Mouse (Mus musculus) heart, adult 2 months (tissue): Measurements from ENCODE around the gene Rpl4. TPM values are rescaled to one million over a fixed set of nuclear protein-coding genes. Genes with fewer than 3 reads are reported as not detected.

Experiments
- DNase-seq, 2 experiments: peaks; one replicate each; pipeline ENCODE4 v3.0.0; 2021
- H3K27ac ChIP-seq: fragments of 200-600 bp; 2 replicates; pipeline ENCODE4 v1.8.1; 2022
- H3K27me3 ChIP-seq: fragments of 200-500 bp; 2 replicates; pipeline ENCODE4 v1.6.1; 2012; ENCODE audit warnings: mild to moderate bottlenecking, low read length, inconsistent platforms, mixed read lengths; ENCODE audit not compliant: control insufficient read depth, insufficient read depth
- H3K36me3 ChIP-seq: fragments of 200-500 bp; 2 replicates; pipeline ENCODE4 v1.6.1; 2012; ENCODE audit warnings: low read length, inconsistent platforms; ENCODE audit not compliant: control insufficient read depth, insufficient read depth
- H3K4me1 ChIP-seq: fragments of 200-500 bp; 2 replicates; pipeline ENCODE4 v1.6.1; 2011; ENCODE audit warnings: low read length; ENCODE audit not compliant: control insufficient read depth, insufficient read depth
- H3K4me3 ChIP-seq: fragments of 200-600 bp; 2 replicates; pipeline ENCODE4 v1.8.1; 2022
- H3K79me2 ChIP-seq: fragments of 200-500 bp; replicated peaks from 2 replicates; pipeline ENCODE4 v1.6.1; 2012; ENCODE audit warnings: mild to moderate bottlenecking, inconsistent platforms, low read length, moderate library complexity, mixed read lengths; ENCODE audit not compliant: control insufficient read depth, insufficient read depth
- H3K9ac ChIP-seq: fragments of 200-500 bp; 2 replicates; pipeline ENCODE4 v1.6.1; 2012; ENCODE audit warnings: low read depth, mild to moderate bottlenecking, control low read depth, inconsistent platforms, low read length, mixed read lengths
- CTCF ChIP-seq: fragments of 200-600 bp; IDR thresholded peaks from 2 replicates; pipeline ENCODE4 v1.8.1; 2022; ENCODE audit warnings: antibody characterized with exemption, mild to moderate bottlenecking, moderate library complexity
- EP300 ChIP-seq: fragments of 200-500 bp; IDR thresholded peaks from 2 replicates; pipeline ENCODE4 v1.6.1; 2011; ENCODE audit warnings: low read depth, low read length, control low read depth; ENCODE audit not compliant: insufficient read depth
- POLR2A ChIP-seq: fragments of 200-500 bp; IDR thresholded peaks from 2 replicates; pipeline ENCODE4 v1.6.1; 2011; ENCODE audit warnings: mild to moderate bottlenecking, low read depth, low read length, control low read depth; ENCODE audit not compliant: insufficient read depth
- WGBS: fragments of 180-500 bp; shearing (Covaris S2); methylation state at CpG from one replicate; pipeline ENCODE4 v1.1.7; 2018; 5-methylcytosine and 5-hydroxymethylcytosine counted together
- intact Hi-C: fragments of 180-260 bp; cut with DNase I; formaldehyde crosslinking; loops from one replicate; pipeline ENCODE4 v1.15.1; 2025
- polyA plus RNA-seq: library from polyadenylated mRNA; depleted of rRNA; stranded (reverse); fragments of >200 nt; gene quantifications from 2 replicates; pipeline ENCODE4 v1.2.3, GENCODE M21; 2012
- total RNA-seq, 2 experiments: library from RNA; stranded (reverse); gene quantifications; 2 replicates each; pipeline ENCODE4 v1.2.3; 2021

Gene Rpl4
- total and polyA plus RNA-seq, 3 experiments = 261 to 501 (median 436) TPM

GRCm38 (mm10) chr9:64199897-64200296, 26.7 kb downstream of the Rpl4 start:
- H3K36me3 ChIP-seq = no peaks in the 10 kb centered on the region; the same call in 1 of the 2 replicates
- no peak overlapping the region for H3K4me3 ChIP-seq
- H3K9ac ChIP-seq = no peak overlapping the region
- intact Hi-C loops = no loop called here
- no peaks in the 10 kb centered on the region for H3K79me2 ChIP-seq
- WGBS = 73% methylated on average over 2 of the region's 2 CpGs
- H3K27me3 ChIP-seq = no peaks in the 10 kb centered on the region
- H3K4me1 ChIP-seq = no peaks in the 10 kb centered on the region
- TF ChIP-seq POLR2A (no peak), EP300 (no peak), CTCF (no peak)
- no peak overlapping the region for H3K27ac ChIP-seq
- no peak for DNase-seq

- no peak for TF ChIP-seq POLR2A
- TF ChIP-seq CTCF = no peak
- no peak for TF ChIP-seq EP300
- intact Hi-C loops = no loop called here
- Histone ChIP-seq H3K9ac (no peak overlapping the region), H3K27ac (no peak overlapping the region), H3K79me2 (no peaks in the 10 kb centered on the region), H3K36me3 (peaks cover 5% of the 10 kb centered on the region), H3K4me3 (no peak overlapping the region), H3K4me1 (no peaks in the 10 kb centered on the region), H3K27me3 (no peaks in the 10 kb centered on the region)
- DNase-seq = no peak
These were observed 29.2 kb downstream of the Rpl4 start for GRCm38 (mm10) chr9:64202331-64202730.

- Histone ChIP-seq H3K36me3 (peaks cover 5% of the 10 kb centered on the region), H3K27ac (no peak overlapping the region)
- no peak for DNase-seq
These were observed 29.7 kb downstream of the Rpl4 start for GRCm38 (mm10) chr9:64202866-64203265.

GRCm38 (mm10) chr9:64207509-64208084, 34.4 kb downstream of the Rpl4 start:
- DNase-seq = peak in 1 of 2 experiments; percentile 21
- H3K27me3 ChIP-seq = no peaks in the 10 kb centered on the region
- H3K27ac ChIP-seq = no peak overlapping the region
- H3K4me1 ChIP-seq = no peaks in the 10 kb centered on the region
- 48% methylated on average over 3 of the region's 3 CpGs for WGBS
- peaks cover 5% of the 10 kb centered on the region for H3K36me3 ChIP-seq
- no peak overlapping the region for H3K4me3 ChIP-seq
- H3K79me2 ChIP-seq = no peaks in the 10 kb centered on the region
- no peak overlapping the region for H3K9ac ChIP-seq
- intact Hi-C loops = no loop called here
- no peak for TF ChIP-seq POLR2A
- TF ChIP-seq CTCF = no peak
- no peak for TF ChIP-seq EP300

More at GRCm38 (mm10) chr9:64202866-64203265, 29.7 kb downstream of the Rpl4 start:
- no peak for TF ChIP-seq CTCF
- no peak for TF ChIP-seq EP300
- no peak for TF ChIP-seq POLR2A
- H3K79me2 ChIP-seq = no peaks in the 10 kb centered on the region
- H3K9ac ChIP-seq = no peak overlapping the region
- intact Hi-C loops = no loop called here
- no peak overlapping the region for H3K4me3 ChIP-seq
- H3K27me3 ChIP-seq = no peaks in the 10 kb centered on the region
- no peaks in the 10 kb centered on the region for H3K4me1 ChIP-seq

- DNase-seq = no peak
- 93% methylated on average over 17 of the region's 17 CpGs for WGBS
- Histone ChIP-seq H3K79me2 (peaks cover 9% of the 10 kb centered on the region), H3K27ac (no peak overlapping the region), H3K9ac (no peak overlapping the region), H3K4me3 (no peak overlapping the region), H3K4me1 (no peaks in the 10 kb centered on the region; the same call in none of the 2 replicates), H3K36me3 (no peaks in the 10 kb centered on the region; the same call in 1 of the 2 replicates), H3K27me3 (no peaks in the 10 kb centered on the region)
- intact Hi-C loops = no loop called here
- TF ChIP-seq EP300 = no peak
- no peak for TF ChIP-seq CTCF
- TF ChIP-seq POLR2A = no peak
These were observed 41.3 kb downstream of the Rpl4 start for GRCm38 (mm10) chr9:64214452-64214851.

- Histone ChIP-seq H3K9ac (no peak overlapping the region), H3K4me3 (no peak overlapping the region), H3K27ac (no peak overlapping the region), H3K4me1 (no peaks in the 10 kb centered on the region; the same call in none of the 2 replicates), H3K36me3 (no peaks in the 10 kb centered on the region; the same call in 1 of the 2 replicates), H3K79me2 (peaks cover 9% of the 10 kb centered on the region), H3K27me3 (no peaks in the 10 kb centered on the region)
- intact Hi-C loops = no loop called here
- no peak for DNase-seq
- WGBS = 65% methylated on average over 4 of the region's 4 CpGs
- TF ChIP-seq CTCF (no peak), EP300 (no peak), POLR2A (no peak)
These were observed 42.9 kb downstream of the Rpl4 start for GRCm38 (mm10) chr9:64216090-64216489.

GRCm38 (mm10) chr9:64216641-64217040, 43.5 kb downstream of the Rpl4 start:
- no peak for DNase-seq
- Histone ChIP-seq H3K36me3 (peaks cover under 1% of the 10 kb centered on the region; the same call in 1 of the 2 replicates), H3K4me1 (peaks cover 2% of the 10 kb centered on the region), H3K27ac (no peak overlapping the region), H3K27me3 (no peaks in the 10 kb centered on the region), H3K4me3 (no peak overlapping the region), H3K79me2 (peaks cover 11% of the 10 kb centered on the region), H3K9ac (no peak overlapping the region)
- TF ChIP-seq EP300 (no peak), POLR2A (no peak), CTCF (no peak)
- intact Hi-C loops = no loop called here
- 84% methylated on average over 2 of the region's 2 CpGs for WGBS
